Mouse (Mus musculus): ENCODE measurements at regions not wholly inside any gene's neighbourhood (a gene's known extent, or its start where the extent isn't known, plus 50 kb on each side); places are given as distances from the start of the nearest gene placed in this dataset.
"Not testable (repeated sequence)": the region's sequence is repeated elsewhere in the genome, so short reads cannot be mapped to it uniquely, and the experiment has no call there.

DNA sequence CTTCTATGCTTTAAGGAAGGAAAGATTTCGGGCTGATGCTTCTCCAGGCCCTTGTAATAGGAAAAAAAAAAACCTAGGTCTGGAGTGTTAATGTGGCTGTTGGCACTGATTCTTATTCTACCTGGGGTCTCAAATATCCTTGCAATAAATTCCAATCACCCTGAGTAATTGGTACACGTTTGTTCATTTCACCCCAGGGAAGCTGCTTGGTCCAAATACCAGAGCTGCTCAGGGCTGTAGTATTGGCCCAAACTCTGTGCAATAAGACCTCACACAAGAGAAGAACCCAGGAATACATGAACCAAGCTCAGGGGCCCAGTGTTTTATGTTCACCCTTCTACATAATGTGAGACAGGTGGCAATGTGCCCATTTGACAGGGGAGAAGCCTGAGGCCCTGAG, 366.8 kb downstream of the Tox3 start:
- WGBS (ENCODE audit: insufficient replicate concordance) = 49% methylated on average over 2 of the region's 2 CpGs
- no peaks in the 10 kb centered on the region for H3K9me3 ChIP-seq (replicated peaks; ENCODE audit: control insufficient read depth, low read length)
- no peak overlapping the region for H3K9ac ChIP-seq (ENCODE audit: low read depth, low read length)
- no peaks in the 10 kb centered on the region for H3K36me3 ChIP-seq (ENCODE audit: control insufficient read depth, insufficient read depth)
- no peak overlapping the region for H3K4me2 ChIP-seq (ENCODE audit: low read depth, low read length)
- H3K27ac ChIP-seq (ENCODE audit: low read length) = no peak overlapping the region
- H3K4me1 ChIP-seq (ENCODE audit: control insufficient read depth, low read depth, low read length) = no peaks in the 10 kb centered on the region
- H3K4me3 ChIP-seq (ENCODE audit: low read depth, low read length) = no peak overlapping the region
- no peaks in the 10 kb centered on the region for H3K27me3 ChIP-seq (ENCODE audit: control insufficient read depth, insufficient read depth, low read depth, low read length)
- no peak for ATAC-seq (ENCODE audit: low read depth)

DNA sequence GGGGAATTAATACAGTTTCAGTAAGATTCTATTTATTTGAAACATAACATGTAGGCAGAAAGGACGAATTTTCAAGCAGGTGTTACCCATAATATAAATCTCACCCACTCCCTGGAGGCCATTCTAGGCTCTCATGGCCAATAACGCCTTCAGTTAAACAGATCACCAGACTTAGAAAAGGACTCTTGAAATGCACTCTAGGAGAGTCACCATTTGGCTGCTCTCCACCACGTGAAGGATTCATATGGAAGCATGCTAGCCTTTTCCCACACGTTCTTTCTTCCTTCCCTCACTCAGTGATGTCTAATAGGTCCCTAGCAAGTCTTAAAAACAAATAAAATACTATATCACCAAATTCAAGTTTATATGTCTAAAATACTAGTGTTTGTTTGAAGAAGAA, 367.7 kb downstream of the Tox3 start:
- H3K4me1 ChIP-seq (ENCODE audit: control insufficient read depth, low read depth, low read length) = no peaks in the 10 kb centered on the region
- ATAC-seq (ENCODE audit: low read depth) = no peak
- WGBS (ENCODE audit: insufficient replicate concordance) = 56% methylated on average over 4 of the region's 4 CpGs
- no peak overlapping the region for H3K4me2 ChIP-seq (ENCODE audit: low read depth, low read length)
- H3K9me3 ChIP-seq (replicated peaks; ENCODE audit: control insufficient read depth, low read length) = no peaks in the 10 kb centered on the region
- no peaks in the 10 kb centered on the region for H3K27me3 ChIP-seq (ENCODE audit: control insufficient read depth, insufficient read depth, low read depth, low read length)
- H3K36me3 ChIP-seq (ENCODE audit: control insufficient read depth, insufficient read depth) = no peaks in the 10 kb centered on the region
- no peak overlapping the region for H3K9ac ChIP-seq (ENCODE audit: low read depth, low read length)
- H3K27ac ChIP-seq (ENCODE audit: low read length) = no peak overlapping the region
- H3K4me3 ChIP-seq (ENCODE audit: low read depth, low read length) = no peak overlapping the region

DNA sequence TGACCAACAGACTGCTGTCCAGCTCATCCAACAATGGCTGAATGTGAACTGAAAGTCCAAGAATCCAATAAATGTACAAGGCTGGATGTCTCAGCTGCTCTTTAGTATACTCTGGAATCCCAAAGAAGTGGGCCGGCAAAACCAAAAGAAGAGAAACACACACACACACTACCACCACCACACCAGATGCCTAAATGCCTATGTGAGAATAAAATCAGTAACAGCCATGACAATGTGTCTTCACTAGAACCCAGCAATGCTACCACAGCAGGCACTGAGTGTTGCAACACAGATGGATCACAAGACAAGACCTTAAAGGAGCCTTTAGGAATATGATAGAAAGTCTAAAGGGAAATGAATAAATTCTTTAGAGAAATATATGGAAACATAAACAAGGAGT, 385.3 kb downstream of the Tox3 start:
- no peak for ATAC-seq (ENCODE audit: low read depth)
- Histone ChIP-seq H3K27ac (ENCODE audit: low read length) (no peak overlapping the region), H3K9me3 (replicated peaks; ENCODE audit: control insufficient read depth, low read length) (no peaks in the 10 kb centered on the region), H3K4me3 (ENCODE audit: low read depth, low read length) (no peak overlapping the region), H3K4me1 (ENCODE audit: control insufficient read depth, low read depth, low read length) (no peaks in the 10 kb centered on the region), H3K27me3 (ENCODE audit: control insufficient read depth, insufficient read depth, low read depth, low read length) (no peaks in the 10 kb centered on the region), H3K36me3 (ENCODE audit: control insufficient read depth, insufficient read depth) (no peaks in the 10 kb centered on the region), H3K9ac (ENCODE audit: low read depth, low read length) (no peak overlapping the region), H3K4me2 (ENCODE audit: low read depth, low read length) (no peak overlapping the region)
- 71% methylated on average over 1 of the region's 1 CpGs for WGBS (ENCODE audit: insufficient replicate concordance)

DNA sequence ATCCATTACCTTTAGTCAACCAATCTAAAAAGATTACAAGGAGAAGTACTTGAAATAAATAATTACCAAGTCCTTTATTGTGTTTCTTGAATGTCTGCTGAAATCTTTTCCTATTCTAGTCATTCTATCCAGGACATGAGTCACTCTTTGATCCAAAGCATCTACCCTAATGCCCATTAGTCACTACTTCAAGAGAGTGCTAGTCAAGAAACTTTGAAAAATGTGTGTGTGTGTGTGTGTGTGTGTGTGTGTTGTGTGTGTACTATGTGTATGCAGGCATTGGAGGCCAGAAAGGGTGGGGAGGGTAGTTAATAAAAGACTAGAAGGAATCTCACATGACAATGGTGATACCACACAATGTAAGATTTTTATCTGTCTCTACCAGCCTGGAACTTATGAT, 390.7 kb downstream of the Tox3 start:
- no peak overlapping the region for H3K4me2 ChIP-seq (ENCODE audit: low read depth, low read length)
- H3K4me1 ChIP-seq (ENCODE audit: control insufficient read depth, low read depth, low read length) = no peaks in the 10 kb centered on the region
- H3K27me3 ChIP-seq (ENCODE audit: control insufficient read depth, insufficient read depth, low read depth, low read length) = no peaks in the 10 kb centered on the region
- no peak for ATAC-seq (ENCODE audit: low read depth)
- no peak overlapping the region for H3K27ac ChIP-seq (ENCODE audit: low read length)
- no peaks in the 10 kb centered on the region for H3K9me3 ChIP-seq (replicated peaks; ENCODE audit: control insufficient read depth, low read length)
- no peak overlapping the region for H3K9ac ChIP-seq (ENCODE audit: low read depth, low read length)
- no peaks in the 10 kb centered on the region for H3K36me3 ChIP-seq (ENCODE audit: control insufficient read depth, insufficient read depth)
- H3K4me3 ChIP-seq (ENCODE audit: low read depth, low read length) = no peak overlapping the region

DNA sequence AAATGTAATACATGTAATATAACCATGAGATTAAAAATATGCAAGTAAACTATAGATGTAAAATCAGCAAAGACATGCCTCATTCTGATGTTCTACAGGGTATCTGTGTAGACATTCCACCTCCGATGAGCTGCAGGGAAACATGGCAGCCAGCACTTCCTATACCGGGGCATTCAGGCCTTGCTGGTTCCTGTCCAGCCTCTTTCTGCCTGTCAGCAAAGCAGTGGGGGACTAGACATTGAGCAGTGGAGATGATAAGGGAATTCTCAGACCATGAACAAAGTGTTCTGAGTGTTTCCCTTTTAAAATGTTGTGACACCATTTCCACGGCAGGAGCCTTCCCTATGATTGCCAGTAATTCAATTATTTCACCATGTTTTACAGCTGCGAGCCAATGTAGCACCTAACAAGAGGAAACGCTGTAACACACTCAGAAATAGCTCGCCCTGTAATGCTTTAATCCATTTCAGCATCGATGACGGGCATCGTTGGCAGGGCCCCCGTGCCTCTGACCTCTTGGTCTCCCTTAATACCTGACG, 391.6 kb downstream of the Tox3 start:
- Histone ChIP-seq H3K4me1 (ENCODE audit: control insufficient read depth, low read depth, low read length) (no peaks in the 10 kb centered on the region), H3K36me3 (ENCODE audit: control insufficient read depth, insufficient read depth) (no peaks in the 10 kb centered on the region), H3K4me2 (ENCODE audit: low read depth, low read length) (no peak overlapping the region), H3K9ac (ENCODE audit: low read depth, low read length) (no peak overlapping the region), H3K9me3 (replicated peaks; ENCODE audit: control insufficient read depth, low read length) (no peaks in the 10 kb centered on the region), H3K4me3 (ENCODE audit: low read depth, low read length) (no peak overlapping the region), H3K27me3 (ENCODE audit: control insufficient read depth, insufficient read depth, low read depth, low read length) (no peaks in the 10 kb centered on the region), H3K27ac (ENCODE audit: low read length) (no peak overlapping the region)
- 68% methylated on average over 11 of the region's 11 CpGs for WGBS (ENCODE audit: insufficient replicate concordance)
- ATAC-seq (ENCODE audit: low read depth) = no peak

DNA sequence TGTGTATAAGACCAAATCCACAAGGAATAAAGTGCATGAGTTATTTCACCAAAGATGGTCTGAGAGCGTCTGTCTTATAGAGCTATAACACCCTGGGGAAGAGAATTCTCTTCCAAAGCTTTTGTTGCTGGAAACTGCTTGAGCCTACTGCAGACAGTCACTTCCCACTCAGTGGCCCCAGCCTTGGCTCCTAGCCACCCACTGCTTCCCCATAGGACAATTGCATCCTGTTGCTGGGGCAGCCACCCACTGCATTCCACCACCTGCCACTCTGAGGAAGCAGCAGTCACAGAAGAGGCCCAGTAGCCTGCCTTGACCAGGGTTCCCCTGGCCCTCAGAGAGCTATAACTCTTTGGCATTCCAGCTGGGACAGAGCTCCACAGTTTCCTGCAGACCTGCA, 409.3 kb downstream of the Tox3 start:
- 63% methylated on average over 1 of the region's 1 CpGs for WGBS (ENCODE audit: insufficient replicate concordance)
- H3K27ac ChIP-seq (ENCODE audit: low read length) = no peak overlapping the region
- H3K9me3 ChIP-seq (replicated peaks; ENCODE audit: control insufficient read depth, low read length) = no peaks in the 10 kb centered on the region
- H3K4me3 ChIP-seq (ENCODE audit: low read depth, low read length) = no peak overlapping the region
- no peaks in the 10 kb centered on the region for H3K27me3 ChIP-seq (ENCODE audit: control insufficient read depth, insufficient read depth, low read depth, low read length)
- H3K4me1 ChIP-seq (ENCODE audit: control insufficient read depth, low read depth, low read length) = no peaks in the 10 kb centered on the region
- H3K36me3 ChIP-seq (ENCODE audit: control insufficient read depth, insufficient read depth) = no peaks in the 10 kb centered on the region
- H3K9ac ChIP-seq (ENCODE audit: low read depth, low read length) = no peak overlapping the region
- no peak overlapping the region for H3K4me2 ChIP-seq (ENCODE audit: low read depth, low read length)
- ATAC-seq (ENCODE audit: low read depth) = no peak

DNA sequence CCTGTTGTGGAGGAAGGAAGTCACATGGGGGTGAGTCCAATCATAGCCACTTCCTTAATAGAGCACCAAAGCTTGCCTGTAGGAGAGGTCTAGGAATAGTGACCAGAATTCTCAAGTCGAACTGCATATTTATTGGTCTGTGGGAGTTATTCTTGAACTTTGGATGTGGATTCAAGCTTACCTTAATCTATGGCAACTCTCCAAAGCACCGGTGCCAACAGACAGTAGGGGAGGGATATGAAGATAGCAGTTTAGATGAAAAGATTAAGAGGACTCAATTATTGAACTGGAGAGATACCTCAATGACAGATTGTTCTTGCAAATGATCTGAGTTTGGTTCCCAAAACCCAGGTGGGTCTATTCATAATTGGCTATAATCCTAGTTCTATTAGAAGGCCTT, 413.6 kb downstream of the Tox3 start:
- H3K9ac ChIP-seq (ENCODE audit: low read depth, low read length) = no peak overlapping the region
- ATAC-seq (ENCODE audit: low read depth) = no peak
- H3K36me3 ChIP-seq (ENCODE audit: control insufficient read depth, insufficient read depth) = no peaks in the 10 kb centered on the region
- H3K9me3 ChIP-seq (replicated peaks; ENCODE audit: control insufficient read depth, low read length) = no peaks in the 10 kb centered on the region
- WGBS (ENCODE audit: insufficient replicate concordance) = 57% methylated on average over 2 of the region's 2 CpGs
- no peaks in the 10 kb centered on the region for H3K4me1 ChIP-seq (ENCODE audit: control insufficient read depth, low read depth, low read length)
- no peak overlapping the region for H3K4me3 ChIP-seq (ENCODE audit: low read depth, low read length)
- no peak overlapping the region for H3K27ac ChIP-seq (ENCODE audit: low read length)
- H3K4me2 ChIP-seq (ENCODE audit: low read depth, low read length) = no peak overlapping the region
- H3K27me3 ChIP-seq (ENCODE audit: control insufficient read depth, insufficient read depth, low read depth, low read length) = no peaks in the 10 kb centered on the region

DNA sequence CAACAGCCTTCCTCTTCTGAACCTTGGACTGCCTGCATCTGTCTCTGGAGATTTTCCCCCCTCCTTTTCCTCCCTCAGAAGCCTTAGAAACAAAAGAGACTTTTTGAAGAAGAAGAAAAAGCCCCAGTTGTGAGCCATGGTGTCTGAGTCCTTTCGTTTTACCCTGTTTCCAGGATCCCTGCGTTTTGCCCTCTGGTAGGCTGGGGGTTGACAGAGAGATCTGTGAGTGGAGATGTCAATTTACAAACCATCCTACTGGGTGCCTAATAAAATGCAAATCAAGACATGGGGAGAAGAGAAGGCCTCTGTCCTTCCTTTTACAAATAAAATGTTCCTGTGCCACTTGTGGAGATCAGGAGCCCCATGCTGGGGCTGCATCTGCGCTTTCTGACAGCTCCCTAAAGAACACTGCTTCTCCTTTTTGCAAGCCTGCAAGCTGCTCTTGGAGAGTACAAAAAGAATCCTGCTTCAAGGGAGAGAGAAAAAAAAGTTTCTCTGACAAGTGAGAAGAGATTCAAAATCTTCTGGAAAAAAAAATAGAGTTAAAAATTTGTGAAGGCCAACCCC, 421.4 kb downstream of the Tox3 start:
- H3K27ac ChIP-seq (ENCODE audit: low read length) = no peak overlapping the region
- no peaks in the 10 kb centered on the region for H3K9me3 ChIP-seq (replicated peaks; ENCODE audit: control insufficient read depth, low read length)
- H3K9ac ChIP-seq (ENCODE audit: low read depth, low read length) = no peak overlapping the region
- H3K36me3 ChIP-seq (ENCODE audit: control insufficient read depth, insufficient read depth) = no peaks in the 10 kb centered on the region
- H3K4me1 ChIP-seq (ENCODE audit: control insufficient read depth, low read depth, low read length) = no peaks in the 10 kb centered on the region
- 23% methylated on average over 3 of the region's 3 CpGs for WGBS (ENCODE audit: insufficient replicate concordance)
- H3K4me3 ChIP-seq (ENCODE audit: low read depth, low read length) = no peak overlapping the region
- ATAC-seq (ENCODE audit: low read depth) = no peak
- H3K27me3 ChIP-seq (ENCODE audit: control insufficient read depth, insufficient read depth, low read depth, low read length) = no peaks in the 10 kb centered on the region
- H3K4me2 ChIP-seq (ENCODE audit: low read depth, low read length) = no peak overlapping the region

DNA sequence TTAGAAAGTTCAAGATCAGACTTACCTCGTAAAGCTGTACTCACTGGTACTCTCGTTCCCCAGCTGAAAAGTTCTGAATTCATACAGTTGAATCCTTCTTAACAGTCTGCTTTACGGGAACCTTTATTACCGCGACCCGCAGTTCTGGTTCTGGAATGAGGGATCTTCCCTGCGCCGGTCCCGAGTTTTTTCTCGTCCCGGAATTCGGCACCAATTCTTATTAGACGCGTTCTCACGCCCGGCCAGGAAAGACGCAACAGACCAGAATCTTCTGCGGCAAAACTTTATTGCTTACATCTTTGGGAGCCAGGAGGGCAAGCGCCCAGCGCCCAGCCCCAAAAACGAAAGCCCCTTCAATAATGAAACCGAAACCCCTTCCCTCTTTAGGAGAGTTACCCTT, 423.4 kb downstream of the Tox3 start:
- not testable (repeated sequence) for H3K4me3 ChIP-seq (ENCODE audit: low read depth, low read length); H3K36me3 ChIP-seq (ENCODE audit: control insufficient read depth, insufficient read depth); ATAC-seq (ENCODE audit: low read depth); H3K4me2 ChIP-seq (ENCODE audit: low read depth, low read length); H3K9me3 ChIP-seq (replicated peaks; ENCODE audit: control insufficient read depth, low read length); H3K27ac ChIP-seq (ENCODE audit: low read length); H3K4me1 ChIP-seq (ENCODE audit: control insufficient read depth, low read depth, low read length); H3K27me3 ChIP-seq (ENCODE audit: control insufficient read depth, insufficient read depth, low read depth, low read length); H3K9ac ChIP-seq (ENCODE audit: low read depth, low read length)
- WGBS (ENCODE audit: insufficient replicate concordance) = 90% methylated on average over 2 of the region's 22 CpGs
